Mouse (Mus musculus) brain, embryonic 14.5 days (tissue): ENCODE results near the gene Steap3.

ENCODE experiments used
- CTCF ChIP-seq: fragments of 200-500 bp; IDR thresholded peaks from 2 replicates; pipeline ENCODE4 v1.5.1; 2012; ENCODE audit warnings: inconsistent platforms, mild to moderate bottlenecking, moderate library complexity, borderline replicate concordance; ENCODE audit not compliant: insufficient read depth, insufficient read length; ENCODE audit errors: extremely low read depth
- POLR2A ChIP-seq: fragments of 200-500 bp; IDR thresholded peaks from 2 replicates; pipeline ENCODE4 v1.6.1; 2012; ENCODE audit warnings: mild to moderate bottlenecking, inconsistent platforms, borderline replicate concordance; ENCODE audit not compliant: poor library complexity, insufficient read depth, insufficient read length, severe bottlenecking; ENCODE audit errors: extremely low read depth

- TF ChIP-seq POLR2A (no peak), CTCF (peak; percentile 70)
These were observed 117.2 kb downstream of the Steap3 start for GRCm38 (mm10) chr1:120155325-120155724.
